Mouse (Mus musculus) forelimb bud, embryonic 11.5 days (tissue): ENCODE results near the gene Slc38a1.

Source experiments
- DNase-seq: peaks from one replicate; pipeline ENCODE4 v3.0.0-alpha.2; 2012; ENCODE audit warnings: low read depth, low spot score

The Slc38a1 gene

GRCm38 (mm10) chr15:96617555-96617954 is 25.2 kb downstream of the Slc38a1 start:
- DNase-seq, result no peak

- no peak for DNase-seq
Measured at GRCm38 (mm10) chr15:96608671-96609070, 34.0 kb downstream of the Slc38a1 start.

- DNase-seq, result no peak
Measured at GRCm38 (mm10) chr15:96607422-96607821, 35.3 kb downstream of the Slc38a1 start.

GRCm38 (mm10) chr15:96604282-96604681 is 38.4 kb downstream of the Slc38a1 start:
- no peak for DNase-seq

- no peak for DNase-seq
Measured at GRCm38 (mm10) chr15:96602043-96602442, 40.7 kb downstream of the Slc38a1 start.

- DNase-seq, result no peak
Measured at GRCm38 (mm10) chr15:96599852-96600781, 42.6 kb downstream of the Slc38a1 start.

- DNase-seq, result no peak
Measured at GRCm38 (mm10) chr15:96598888-96599578, 43.7 kb downstream of the Slc38a1 start.

GRCm38 (mm10) chr15:96597116-96597515 is 45.6 kb downstream of the Slc38a1 start:
- no peak for DNase-seq

- DNase-seq, result no peak
Measured at GRCm38 (mm10) chr15:96594316-96594715, 48.4 kb downstream of the Slc38a1 start.

- no peak for DNase-seq
Measured at GRCm38 (mm10) chr15:96593866-96594265, 48.8 kb downstream of the Slc38a1 start.

- peak; percentile 13 for DNase-seq
Measured at GRCm38 (mm10) chr15:96593457-96593856, 49.3 kb downstream of the Slc38a1 start.

- DNase-seq, result no peak
Measured at GRCm38 (mm10) chr15:96592976-96593375, 49.7 kb downstream of the Slc38a1 start.

- DNase-seq, result no peak
Measured at GRCm38 (mm10) chr15:96591876-96592417, 50.8 kb downstream of the Slc38a1 start.

- DNase-seq, result no peak
Measured at GRCm38 (mm10) chr15:96588996-96589657, 53.6 kb downstream of the Slc38a1 start.

GRCm38 (mm10) chr15:96587998-96588397 is 54.7 kb downstream of the Slc38a1 start:
- no peak for DNase-seq

- DNase-seq, result no peak
Measured at GRCm38 (mm10) chr15:96583371-96584008, 59.2 kb downstream of the Slc38a1 start.

- no peak for DNase-seq
Measured at GRCm38 (mm10) chr15:96576998-96577397, 65.7 kb downstream of the Slc38a1 start.

- no peak for DNase-seq
Measured at GRCm38 (mm10) chr15:96568983-96569363, 73.7 kb downstream of the Slc38a1 start.

- DNase-seq, result no peak
Measured at GRCm38 (mm10) chr15:96568271-96568982, 74.3 kb downstream of the Slc38a1 start.

GRCm38 (mm10) chr15:96566850-96567271 is 75.9 kb downstream of the Slc38a1 start:
- DNase-seq, result peak; percentile 34

GRCm38 (mm10) chr15:96563852-96564251 is 78.9 kb downstream of the Slc38a1 start:
- DNase-seq, result no peak
